Mouse (Mus musculus) liver (tissue): ENCODE results near the gene Thsd7b.

Experiments used
- DNase-seq: peaks from one replicate; pipeline ENCODE4 v3.0.0-alpha.2; 2020; ENCODE audit warnings: mixed read lengths

Thsd7b gene

GRCm38 (mm10) chr1:129272982-129273937 lies at the start of gene Thsd7b:
Thsd7b (plus strand) TSS chr1:129273302.
- DNase-seq: peak; percentile 6

DNA sequence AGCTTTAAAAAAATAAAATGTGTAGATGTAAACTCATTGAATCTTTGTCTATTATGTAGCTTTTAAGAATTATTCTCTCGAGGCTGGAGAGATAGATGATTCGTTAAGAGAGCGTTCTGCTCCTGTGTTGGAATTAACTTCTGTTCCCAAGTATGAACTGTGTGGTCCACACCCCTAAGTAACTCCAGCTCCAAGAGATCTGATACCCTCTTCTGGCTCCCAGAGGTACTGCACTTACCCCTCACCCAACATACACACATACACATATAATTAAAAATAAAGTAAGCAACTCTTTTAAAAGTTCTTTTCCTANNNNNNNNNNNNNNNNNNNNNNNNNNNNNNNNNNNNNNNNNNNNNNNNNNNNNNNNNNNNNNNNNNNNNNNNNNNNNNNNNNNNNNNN lies 28.8 kb upstream of the Thsd7b start:
- no peak for DNase-seq

- no peak for DNase-seq
Measured at GRCm38 (mm10) chr1:129250704-129251443, 22.2 kb upstream of the Thsd7b start.

DNA sequence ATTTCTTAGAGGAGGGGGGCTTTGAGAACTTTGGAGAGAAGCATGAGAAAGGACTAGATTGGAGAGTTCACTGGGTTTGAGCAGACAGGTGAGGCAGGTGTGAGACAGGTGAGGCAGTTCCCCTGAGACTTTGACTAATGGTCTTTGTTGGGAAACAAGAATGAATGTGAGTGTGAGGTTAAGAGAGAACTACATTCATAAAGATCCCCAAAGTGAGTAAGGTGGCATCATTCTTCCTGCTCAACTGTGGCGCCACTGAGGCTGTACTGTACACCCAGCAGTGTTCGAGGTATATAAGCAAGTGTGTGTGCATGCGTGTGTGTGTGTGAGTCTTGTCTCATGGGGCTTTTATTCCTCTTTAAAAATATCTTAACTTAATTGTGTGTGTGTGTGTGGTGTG lies 6.4 kb upstream of the Thsd7b start:
- DNase-seq: no peak

- DNase-seq: no peak
Measured at GRCm38 (mm10) chr1:129304173-129304572, 31.1 kb downstream of the Thsd7b start.

DNA sequence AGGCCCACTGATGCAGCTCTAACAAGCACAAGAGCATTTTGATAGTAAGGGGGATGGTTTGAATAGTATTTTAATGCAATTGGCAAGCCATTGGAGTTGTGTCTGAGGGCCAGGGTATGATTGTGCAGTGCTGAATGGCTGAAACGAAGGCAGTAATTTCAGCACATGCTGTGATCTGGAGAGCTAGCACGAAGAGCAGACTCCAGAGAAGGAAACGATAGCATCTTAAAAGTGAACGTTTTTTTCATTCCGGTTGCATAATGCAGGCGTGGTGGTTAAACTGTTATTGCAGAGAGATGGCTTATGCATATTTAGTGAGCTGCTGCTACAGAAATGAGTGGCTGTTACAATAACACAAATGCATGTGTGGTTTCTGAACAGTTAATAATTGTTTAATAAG lies 51.3 kb downstream of the Thsd7b start:
- DNase-seq: no peak

GRCm38 (mm10) chr1:129324798-129325197 lies 51.7 kb downstream of the Thsd7b start:
- DNase-seq: no peak

GRCm38 (mm10) chr1:129356631-129357030 lies 83.5 kb downstream of the Thsd7b start:
- no peak for DNase-seq

GRCm38 (mm10) chr1:129357378-129357777 lies 84.3 kb downstream of the Thsd7b start:
- no peak for DNase-seq

- DNase-seq: no peak
Measured at GRCm38 (mm10) chr1:129363368-129363767, 90.3 kb downstream of the Thsd7b start.

DNA sequence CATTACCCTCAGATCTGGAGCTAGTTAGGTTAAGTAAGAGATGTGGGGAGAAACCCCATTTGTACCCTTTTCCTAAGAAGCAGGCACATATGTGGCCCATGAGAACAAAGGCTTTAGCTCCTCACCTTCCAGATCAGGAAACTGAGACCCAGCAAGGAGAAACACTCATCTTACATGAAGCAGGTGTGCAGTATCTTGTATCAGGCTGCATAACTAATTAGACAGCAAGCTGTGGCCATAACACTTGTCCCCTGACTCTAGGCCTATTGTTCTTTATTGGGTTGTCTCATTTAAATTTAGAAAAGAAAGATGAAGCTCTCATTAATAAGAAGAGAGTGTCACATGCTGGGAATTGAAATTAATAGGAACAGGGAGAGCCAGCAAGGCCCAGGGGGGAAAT lies 91.7 kb downstream of the Thsd7b start:
- DNase-seq: no peak

GRCm38 (mm10) chr1:129365590-129365989 lies 92.5 kb downstream of the Thsd7b start:
- no peak for DNase-seq

- no peak for DNase-seq
Measured at GRCm38 (mm10) chr1:129386479-129386878, 113.4 kb downstream of the Thsd7b start.

DNA sequence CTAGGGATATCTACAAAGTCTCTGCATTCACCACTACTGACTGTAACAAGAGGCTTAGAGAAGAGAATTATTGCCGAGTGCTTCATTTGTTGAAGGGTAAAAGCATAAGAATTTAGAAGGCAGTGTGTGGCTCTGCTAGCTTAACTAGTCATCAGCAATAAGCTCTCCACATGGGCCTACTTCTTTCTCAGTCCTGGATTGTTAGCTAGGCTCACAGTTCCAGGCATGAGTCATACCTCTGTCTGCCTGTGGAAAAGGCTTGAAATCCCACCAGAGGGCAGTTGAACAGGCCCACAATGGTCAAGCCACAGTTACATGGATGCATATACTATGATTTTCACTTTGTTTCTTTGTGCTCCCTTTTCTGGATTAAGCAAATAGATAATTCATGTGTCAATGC lies 138.5 kb downstream of the Thsd7b start:
- no peak for DNase-seq

- no peak for DNase-seq
Measured at GRCm38 (mm10) chr1:129421581-129421980, 148.5 kb downstream of the Thsd7b start.

DNA sequence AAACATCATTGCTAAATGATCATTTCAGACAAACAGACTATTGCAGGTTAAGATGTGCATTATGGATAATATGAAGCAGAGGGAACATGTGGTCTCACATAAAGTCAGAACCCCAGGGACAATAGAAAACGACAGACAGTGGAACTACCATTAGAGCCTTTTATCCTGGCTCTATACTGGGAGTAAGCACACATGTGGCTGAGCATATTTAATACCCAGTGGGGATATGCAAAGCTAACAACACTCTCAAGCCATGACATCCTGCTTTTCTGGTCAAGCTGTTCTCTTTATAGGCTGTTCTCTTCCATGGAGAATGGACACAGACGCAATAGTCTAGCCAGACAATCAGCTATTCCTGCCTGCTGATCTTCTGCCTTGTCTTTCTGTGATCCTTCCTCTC lies 191.3 kb downstream of the Thsd7b start:
- DNase-seq: no peak

DNA sequence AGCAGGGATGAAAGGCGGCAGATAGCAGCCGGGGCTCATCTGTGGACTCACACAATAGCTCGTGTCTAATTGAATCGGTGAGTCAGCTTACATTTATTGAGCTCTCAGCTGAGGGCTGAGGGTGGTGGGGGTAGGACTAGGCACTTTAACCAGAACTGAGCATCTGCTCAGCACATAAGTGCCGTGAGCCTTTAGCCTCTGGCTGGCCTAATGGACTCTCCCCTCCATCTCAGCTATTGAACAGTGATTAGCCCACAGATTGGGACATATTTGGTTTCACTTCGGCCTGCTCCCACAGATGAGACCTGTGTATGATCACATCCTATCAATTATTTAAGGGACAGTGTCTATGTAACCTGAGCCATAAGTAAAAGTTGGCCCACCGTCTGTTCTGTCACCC lies 200.4 kb downstream of the Thsd7b start:
- DNase-seq: no peak

DNA sequence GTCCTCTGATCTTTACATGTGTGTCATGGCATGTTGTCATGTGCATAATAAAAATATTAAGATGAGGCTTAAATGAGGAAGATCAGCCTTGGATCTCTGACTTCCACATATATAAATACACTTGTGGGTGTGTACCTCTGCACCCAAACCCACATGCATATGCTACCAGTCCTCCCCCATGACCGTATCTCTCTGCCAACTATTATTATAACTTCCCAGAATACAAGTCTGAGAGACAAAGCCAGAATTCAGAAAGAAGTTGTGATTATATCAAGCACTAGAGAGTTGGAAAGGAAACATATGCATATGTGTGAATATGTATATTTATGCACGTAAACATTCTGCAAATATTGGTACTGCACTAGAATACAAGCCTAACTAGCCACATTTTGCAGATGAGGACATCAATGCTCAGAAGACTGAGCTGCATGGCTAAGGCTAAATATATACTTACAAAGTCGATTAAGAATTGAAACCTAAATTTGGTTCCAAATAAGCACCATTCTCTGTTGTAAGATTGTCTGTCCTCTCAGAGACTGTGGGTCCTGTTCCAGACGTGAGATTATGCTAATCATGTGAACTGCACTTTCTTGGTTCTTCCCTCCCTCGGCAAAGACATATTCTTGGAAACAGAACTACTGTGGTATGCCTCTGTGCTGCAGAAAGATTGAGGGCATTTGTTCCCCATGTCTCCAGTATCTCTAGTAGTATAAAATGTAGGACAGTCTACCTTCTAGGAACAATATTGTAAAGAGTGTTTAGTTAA lies 211.3 kb downstream of the Thsd7b start:
- no peak for DNase-seq

DNA sequence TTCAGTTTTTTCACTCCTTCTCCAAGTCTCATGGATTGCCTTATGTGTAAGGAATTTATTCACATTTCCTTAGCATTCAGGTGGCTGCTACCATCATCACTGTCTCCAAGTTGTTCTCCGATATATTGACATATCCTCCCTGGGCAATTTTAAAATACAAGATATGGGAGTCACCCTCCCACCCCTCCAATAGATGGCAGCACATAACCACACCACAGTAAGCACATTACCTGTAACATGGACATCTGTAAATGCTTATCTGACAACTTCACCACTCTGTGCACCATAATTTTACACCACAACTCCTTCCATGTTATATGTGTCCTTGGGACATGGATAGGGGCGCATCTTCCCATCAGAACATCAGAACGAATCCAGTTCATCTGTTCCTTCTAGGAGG lies 218.0 kb downstream of the Thsd7b start:
- DNase-seq: no peak

GRCm38 (mm10) chr1:129493929-129494328 lies 220.8 kb downstream of the Thsd7b start:
- DNase-seq: no peak

DNA sequence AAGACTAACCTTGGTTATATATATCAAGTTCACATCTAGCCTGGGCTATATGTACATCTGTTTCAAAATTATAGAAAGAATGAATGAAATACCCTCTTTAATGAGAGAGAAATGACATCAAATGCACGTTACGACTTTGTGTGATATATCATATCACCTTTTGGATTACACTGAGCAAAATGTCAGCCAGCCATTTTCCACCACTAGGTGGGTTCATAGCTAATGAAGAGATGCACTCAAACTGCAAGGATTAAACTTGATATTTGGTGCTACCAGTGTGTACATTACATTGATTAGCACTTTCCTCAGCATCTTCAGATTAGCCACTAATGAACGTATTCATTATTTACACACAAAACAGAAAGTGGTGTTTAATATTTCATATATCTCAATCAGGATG lies 228.6 kb downstream of the Thsd7b start:
- no peak for DNase-seq

DNA sequence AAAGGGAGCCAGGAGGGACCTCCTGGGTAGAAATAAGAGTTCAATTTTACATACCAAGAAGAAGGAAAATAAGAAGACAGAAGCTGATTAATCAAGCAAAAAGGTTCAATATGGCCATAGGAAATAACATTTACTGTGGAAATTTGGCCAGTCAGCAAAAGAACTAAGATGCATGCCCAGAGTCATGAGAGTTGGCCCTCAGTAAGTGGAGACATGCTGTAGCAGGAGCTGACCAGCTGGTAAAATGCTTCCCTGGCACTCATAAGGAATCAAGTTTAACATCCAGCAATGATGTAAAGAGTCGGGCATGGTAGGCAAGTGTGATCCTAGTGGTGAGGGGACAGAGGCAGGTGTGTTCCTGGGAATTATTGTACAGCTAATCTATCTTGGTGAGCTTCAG lies 243.3 kb downstream of the Thsd7b start:
- no peak for DNase-seq

GRCm38 (mm10) chr1:129519751-129520150 lies 246.6 kb downstream of the Thsd7b start:
- no peak for DNase-seq
